Mouse (Mus musculus): ENCODE measurements at regions not wholly inside any gene's neighbourhood (a gene's known extent, or its start where the extent isn't known, plus 50 kb on each side); places are given as distances from the start of the nearest gene placed in this dataset.
A peak's percentile ranks its signal among the peaks of the same experiment; 100 is the strongest.

- no peak for TF ChIP-seq CTCF (IDR thresholded peaks at IDR 0.05; ENCODE audit: borderline replicate concordance, extremely low read depth, insufficient read depth, insufficient read length)
- TF ChIP-seq POLR2A (IDR thresholded peaks at IDR 0.05; ENCODE audit: borderline replicate concordance, extremely low read depth, insufficient read depth, insufficient read length, poor library complexity, severe bottlenecking), result no peak
- no peak for DNase-seq (ENCODE audit: low read depth)
Measured at GRCm38 (mm10) chr2:166398774-166399139, 243.3 kb upstream of the Sulf2 start.

- DNase-seq (ENCODE audit: low read depth), result no peak
- TF ChIP-seq CTCF (IDR thresholded peaks at IDR 0.05; ENCODE audit: borderline replicate concordance, extremely low read depth, insufficient read depth, insufficient read length) (no peak), POLR2A (IDR thresholded peaks at IDR 0.05; ENCODE audit: borderline replicate concordance, extremely low read depth, insufficient read depth, insufficient read length, poor library complexity, severe bottlenecking) (no peak)
Measured at GRCm38 (mm10) chr2:166398156-166398555, 242.7 kb upstream of the Sulf2 start.

GRCm38 (mm10) chr2:166394666-166395065 lies 239.2 kb upstream of the Sulf2 start:
- no peak for TF ChIP-seq CTCF (IDR thresholded peaks at IDR 0.05; ENCODE audit: borderline replicate concordance, extremely low read depth, insufficient read depth, insufficient read length)
- no peak for TF ChIP-seq POLR2A (IDR thresholded peaks at IDR 0.05; ENCODE audit: borderline replicate concordance, extremely low read depth, insufficient read depth, insufficient read length, poor library complexity, severe bottlenecking)
- peak; percentile 77 for DNase-seq (ENCODE audit: low read depth)

- no peak for DNase-seq (ENCODE audit: low read depth)
- TF ChIP-seq POLR2A (IDR thresholded peaks at IDR 0.05; ENCODE audit: borderline replicate concordance, extremely low read depth, insufficient read depth, insufficient read length, poor library complexity, severe bottlenecking) (no peak), CTCF (IDR thresholded peaks at IDR 0.05; ENCODE audit: borderline replicate concordance, extremely low read depth, insufficient read depth, insufficient read length) (no peak)
Measured at GRCm38 (mm10) chr2:166391176-166391575, 235.7 kb upstream of the Sulf2 start.

GRCm38 (mm10) chr2:166388050-166388449 lies 232.6 kb upstream of the Sulf2 start:
- TF ChIP-seq POLR2A (IDR thresholded peaks at IDR 0.05; ENCODE audit: borderline replicate concordance, extremely low read depth, insufficient read depth, insufficient read length, poor library complexity, severe bottlenecking) (no peak), CTCF (IDR thresholded peaks at IDR 0.05; ENCODE audit: borderline replicate concordance, extremely low read depth, insufficient read depth, insufficient read length) (no peak)
- peak; percentile 69 for DNase-seq (ENCODE audit: low read depth)

GRCm38 (mm10) chr2:166386817-166387216 lies 231.4 kb upstream of the Sulf2 start:
- TF ChIP-seq POLR2A (IDR thresholded peaks at IDR 0.05; ENCODE audit: borderline replicate concordance, extremely low read depth, insufficient read depth, insufficient read length, poor library complexity, severe bottlenecking), result no peak
- no peak for TF ChIP-seq CTCF (IDR thresholded peaks at IDR 0.05; ENCODE audit: borderline replicate concordance, extremely low read depth, insufficient read depth, insufficient read length)

GRCm38 (mm10) chr2:166384583-166384982 lies 229.1 kb upstream of the Sulf2 start:
- DNase-seq (ENCODE audit: low read depth), result peak; percentile 84
- no peak for TF ChIP-seq CTCF (IDR thresholded peaks at IDR 0.05; ENCODE audit: borderline replicate concordance, extremely low read depth, insufficient read depth, insufficient read length)
- TF ChIP-seq POLR2A (IDR thresholded peaks at IDR 0.05; ENCODE audit: borderline replicate concordance, extremely low read depth, insufficient read depth, insufficient read length, poor library complexity, severe bottlenecking), result no peak

More at GRCm38 (mm10) chr2:166386817-166387216, 231.4 kb upstream of the Sulf2 start:
- DNase-seq (ENCODE audit: low read depth), result no peak

- TF ChIP-seq CTCF (IDR thresholded peaks at IDR 0.05; ENCODE audit: borderline replicate concordance, extremely low read depth, insufficient read depth, insufficient read length) (no peak), POLR2A (IDR thresholded peaks at IDR 0.05; ENCODE audit: borderline replicate concordance, extremely low read depth, insufficient read depth, insufficient read length, poor library complexity, severe bottlenecking) (no peak)
- DNase-seq (ENCODE audit: low read depth), result no peak
Measured at GRCm38 (mm10) chr2:166383356-166383755, 227.9 kb upstream of the Sulf2 start.

- no peak for DNase-seq (ENCODE audit: low read depth)
- TF ChIP-seq POLR2A (IDR thresholded peaks at IDR 0.05; ENCODE audit: borderline replicate concordance, extremely low read depth, insufficient read depth, insufficient read length, poor library complexity, severe bottlenecking) (no peak), CTCF (IDR thresholded peaks at IDR 0.05; ENCODE audit: borderline replicate concordance, extremely low read depth, insufficient read depth, insufficient read length) (no peak)
Measured at GRCm38 (mm10) chr2:166382180-166382579, 226.7 kb upstream of the Sulf2 start.

GRCm38 (mm10) chr2:166380854-166381253 lies 225.4 kb upstream of the Sulf2 start:
- DNase-seq (ENCODE audit: low read depth), result no peak

GRCm38 (mm10) chr2:166378325-166378724 lies 222.9 kb upstream of the Sulf2 start:
- DNase-seq (ENCODE audit: low read depth), result peak; percentile 61
- TF ChIP-seq CTCF (IDR thresholded peaks at IDR 0.05; ENCODE audit: borderline replicate concordance, extremely low read depth, insufficient read depth, insufficient read length), result no peak
- no peak for TF ChIP-seq POLR2A (IDR thresholded peaks at IDR 0.05; ENCODE audit: borderline replicate concordance, extremely low read depth, insufficient read depth, insufficient read length, poor library complexity, severe bottlenecking)

More at GRCm38 (mm10) chr2:166380854-166381253, 225.4 kb upstream of the Sulf2 start:
- TF ChIP-seq POLR2A (IDR thresholded peaks at IDR 0.05; ENCODE audit: borderline replicate concordance, extremely low read depth, insufficient read depth, insufficient read length, poor library complexity, severe bottlenecking) (no peak), CTCF (IDR thresholded peaks at IDR 0.05; ENCODE audit: borderline replicate concordance, extremely low read depth, insufficient read depth, insufficient read length) (no peak)

- TF ChIP-seq CTCF (IDR thresholded peaks at IDR 0.05; ENCODE audit: borderline replicate concordance, extremely low read depth, insufficient read depth, insufficient read length) (no peak), POLR2A (IDR thresholded peaks at IDR 0.05; ENCODE audit: borderline replicate concordance, extremely low read depth, insufficient read depth, insufficient read length, poor library complexity, severe bottlenecking) (no peak)
- peak; percentile 91 for DNase-seq (ENCODE audit: low read depth)
Measured at GRCm38 (mm10) chr2:166377329-166377728, 221.9 kb upstream of the Sulf2 start.

All from brain, embryonic 14.5 days (tissue).